Mouse (Mus musculus): ENCODE results near the gene Wrb.

- TF ChIP-seq POLR2A (IDR thresholded peaks at IDR 0.05; ENCODE audit: extremely low read depth, insufficient read depth, low read length) (no peak), CTCF (IDR thresholded peaks at IDR 0.05; ENCODE audit: extremely low read depth, insufficient read depth, low read length) (no peak)
Measured at GRCm38 (mm10) chr16:96159794-96160346, 14.7 kb downstream of the Wrb start.

All from cortical plate, adult 2 months (tissue).